Mouse (Mus musculus) MEL (cell line): ENCODE data around the gene Sik3.

Experiments
- CTCF ChIP-seq, 3 experiments: IDR thresholded peaks in 2 of 3; conservative IDR thresholded peaks in 1 of 3; 2 replicates each; pipeline ENCODE4 v1.5.1; 2011 to 2012; ENCODE audit warnings: low read length in 3 of 3, low read depth in 2 of 3, mild to moderate bottlenecking in 2 of 3, improper control_type of control experiment in 1 of 3, inconsistent platforms in 1 of 3, mixed read lengths in 1 of 3, moderate library complexity in 1 of 3; ENCODE audit not compliant: control insufficient read depth in 1 of 3, insufficient read depth in 1 of 3, poor library complexity in 1 of 3, severe bottlenecking in 1 of 3
- EP300 ChIP-seq, 2 experiments: IDR thresholded peaks; 2 replicates each; pipeline ENCODE4 v1.6.1; 2011; ENCODE audit warnings: improper control_type of control experiment in 2 of 2, low read length in 2 of 2, low read depth in 1 of 2, mild to moderate bottlenecking in 1 of 2
- MAX ChIP-seq: IDR thresholded peaks from 2 replicates; pipeline ENCODE4 v1.6.1; 2011; ENCODE audit warnings: low read length, improper control_type of control experiment
- MEF2A ChIP-seq: IDR thresholded peaks from 2 replicates; pipeline ENCODE4 v1.6.1; 2014; ENCODE audit warnings: low read depth, mild to moderate bottlenecking, inconsistent platforms, low read length, improper control_type of control experiment; ENCODE audit not compliant: poor library complexity, insufficient replicate concordance, severe bottlenecking; ENCODE audit errors: extremely low read depth
- POLR2AphosphoS2 ChIP-seq: IDR thresholded peaks from 2 replicates; pipeline ENCODE4 v1.6.1; 2011; ENCODE audit warnings: low read length, improper control_type of control experiment
- TBP ChIP-seq: IDR thresholded peaks from 2 replicates; pipeline ENCODE4 v1.8.0; 2011; ENCODE audit warnings: low read depth, low read length, improper control_type of control experiment

- TF ChIP-seq CTCF (IDR thresholded peaks at IDR 0.05 in 2 of 3, conservative IDR thresholded peaks at IDR 0.05 in 1 of 3; ENCODE audit: control insufficient read depth in 1 of 3, insufficient read depth in 1 of 3, low read depth in 2 of 3, low read length in 3 of 3, poor library complexity in 1 of 3, severe bottlenecking in 1 of 3) (no peak), MAX (no peak), EP300 (IDR thresholded peaks at IDR 0.05; ENCODE audit: low read depth in 1 of 2, low read length in 2 of 2) (no peak), POLR2AphosphoS2 (no peak; the same call in 1 of the 2 replicates), MEF2A (no peak), TBP (no peak)
These were observed 202.3 kb downstream of the Sik3 start for GRCm38 (mm10) chr9:46214946-46215337.
